Mouse (Mus musculus) hindbrain, embryonic 10.5 days (tissue): Measurements from ENCODE around the gene Sde2. TPM values are rescaled to one million over a fixed set of nuclear protein-coding genes. Genes with fewer than 3 reads are reported as not detected.
"Not testable (repeated sequence)": the region's sequence is repeated elsewhere in the genome, so short reads cannot be mapped to it uniquely, and the experiment has no call there.

Experiments used
- DNase-seq: peaks from one replicate; pipeline ENCODE4 v3.0.0-alpha.2; 2017; ENCODE audit warnings: low spot score
- H3K27ac ChIP-seq: fragments of 300-500 bp; sonication (generic); 2 replicates; pipeline ENCODE4 v1.5.1; 2016; ENCODE audit warnings: mild to moderate bottlenecking, moderate library complexity
- H3K27me3 ChIP-seq: fragments of 300-500 bp; sonication (generic); 2 replicates; pipeline ENCODE4 v1.6.1; 2016; ENCODE audit warnings: mild to moderate bottlenecking; ENCODE audit not compliant: poor library complexity, insufficient read depth, severe bottlenecking
- H3K36me3 ChIP-seq: fragments of 300-500 bp; sonication (generic); 2 replicates; pipeline ENCODE4 v1.6.1; 2016; ENCODE audit warnings: mild to moderate bottlenecking, moderate library complexity
- H3K4me1 ChIP-seq: fragments of 300-500 bp; sonication (generic); replicated peaks from 2 replicates; pipeline ENCODE4 v1.6.1; 2016; ENCODE audit warnings: mild to moderate bottlenecking
- H3K4me3 ChIP-seq: fragments of 300-500 bp; sonication (generic); 2 replicates; pipeline ENCODE4 v1.5.1; 2016; ENCODE audit warnings: mild to moderate bottlenecking, moderate library complexity
- H3K9me3 ChIP-seq: fragments of 300-500 bp; sonication (generic); 2 replicates; pipeline ENCODE4 v1.6.1; 2016; ENCODE audit warnings: mild to moderate bottlenecking, moderate library complexity
- WGBS: fragments of 180-500 bp; shearing (Covaris S2); methylation state at CpG from one replicate; pipeline ENCODE4 v1.1.7; 2016; 5-methylcytosine and 5-hydroxymethylcytosine counted together
- polyA plus RNA-seq: library from polyadenylated mRNA; unstranded; fragments of >200 nt; fragmentation: Nextera tagmentation; extraction: Ambion mirVana; gene quantifications from 2 replicates; pipeline ENCODE4 v1.2.1, GENCODE M21; 2016

Gene Sde2
- polyA plus RNA-seq, 1 experiment from 2014 or later = 33.8 TPM

GRCm38 (mm10) chr1:180818000-180818399 is 32.9 kb upstream of the Sde2 start:
- H3K27ac ChIP-seq = no peak overlapping the region
- DNase-seq = no peak
- H3K27me3 ChIP-seq = no peaks in the 10 kb centered on the region
- no peak overlapping the region for H3K4me3 ChIP-seq
- H3K4me1 ChIP-seq = peaks cover 26% of the 10 kb centered on the region
- H3K36me3 ChIP-seq = no peaks in the 10 kb centered on the region
- H3K9me3 ChIP-seq = no peaks in the 10 kb centered on the region
- 76% methylated on average over 2 of the region's 2 CpGs for WGBS

DNA sequence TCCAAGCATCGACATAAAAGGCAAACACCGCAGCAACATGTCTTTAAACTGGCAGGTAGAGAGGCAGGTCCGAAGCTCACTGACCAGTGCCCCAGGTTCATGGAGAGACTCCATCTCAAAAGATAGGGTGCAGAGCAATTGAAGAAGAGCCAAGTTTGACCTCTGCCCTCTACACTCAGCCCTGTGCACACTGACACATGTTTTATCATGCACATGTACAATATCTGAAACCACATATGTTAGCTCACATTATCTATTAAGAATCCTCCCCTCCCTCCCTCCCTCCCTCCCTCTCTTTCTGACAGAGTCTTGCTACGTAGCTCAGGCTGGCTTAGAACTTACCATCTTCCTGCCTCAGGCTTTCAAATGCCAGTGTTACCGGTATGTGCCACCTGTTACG is 29.8 kb upstream of the Sde2 start:
- no peaks in the 10 kb centered on the region for H3K36me3 ChIP-seq
- 88% methylated on average over 6 of the region's 6 CpGs for WGBS
- DNase-seq = no peak

DNA sequence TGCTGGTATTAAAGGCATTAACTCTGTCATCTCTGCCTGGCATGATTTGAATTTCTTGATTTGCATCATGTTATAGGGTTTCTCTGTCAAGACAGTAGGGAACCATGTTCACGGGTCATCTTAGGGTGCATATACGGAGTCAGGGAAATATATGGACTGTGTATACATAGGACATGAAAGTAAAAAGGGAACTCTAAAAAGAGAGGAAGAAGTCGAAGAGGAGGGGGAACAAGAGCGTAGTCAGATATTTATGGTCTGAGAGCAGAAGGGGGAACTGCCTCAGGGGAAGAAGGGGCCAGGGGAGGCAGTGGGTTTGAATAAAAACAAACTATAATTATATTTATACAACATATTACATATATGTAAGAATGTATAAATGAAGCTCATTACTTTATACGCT is 28.7 kb upstream of the Sde2 start:
- Histone ChIP-seq H3K27ac (no peak overlapping the region), H3K27me3 (no peaks in the 10 kb centered on the region), H3K9me3 (no peaks in the 10 kb centered on the region), H3K36me3 (no peaks in the 10 kb centered on the region), H3K4me1 (no peaks in the 10 kb centered on the region), H3K4me3 (no peak overlapping the region)
- WGBS = 90% methylated on average over 5 of the region's 5 CpGs
- no peak for DNase-seq

More for the DNA sequence above, 29.8 kb upstream of the Sde2 start:
- no peaks in the 10 kb centered on the region for H3K4me1 ChIP-seq
- no peaks in the 10 kb centered on the region for H3K27me3 ChIP-seq
- H3K27ac ChIP-seq = no peak overlapping the region
- H3K4me3 ChIP-seq = no peak overlapping the region
- no peaks in the 10 kb centered on the region for H3K9me3 ChIP-seq

DNA sequence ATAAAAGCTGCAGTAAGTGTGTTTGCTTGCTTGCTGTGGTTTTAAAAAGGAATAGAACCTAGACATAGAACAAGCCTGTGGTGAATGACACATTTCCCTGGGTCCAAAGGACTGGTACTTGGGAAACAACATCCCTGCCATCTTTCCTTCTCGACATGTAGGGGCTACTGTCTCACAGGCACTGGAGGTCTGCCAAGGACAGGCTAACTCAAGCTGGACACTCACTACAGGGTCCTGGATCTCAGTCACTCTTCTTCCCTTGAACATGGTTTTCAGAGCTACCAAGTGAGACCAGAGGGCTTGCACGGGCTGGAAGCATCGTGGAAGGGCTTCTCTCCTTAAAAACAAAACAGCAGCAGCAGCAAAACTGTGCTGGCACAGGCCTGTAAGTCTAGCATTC is 27.2 kb upstream of the Sde2 start:
- Histone ChIP-seq H3K36me3 (no peaks in the 10 kb centered on the region), H3K9me3 (no peaks in the 10 kb centered on the region), H3K4me1 (no peaks in the 10 kb centered on the region), H3K27me3 (no peaks in the 10 kb centered on the region), H3K27ac (no peak overlapping the region), H3K4me3 (no peak overlapping the region)
- WGBS = 84% methylated on average over 3 of the region's 3 CpGs
- DNase-seq = no peak

DNA sequence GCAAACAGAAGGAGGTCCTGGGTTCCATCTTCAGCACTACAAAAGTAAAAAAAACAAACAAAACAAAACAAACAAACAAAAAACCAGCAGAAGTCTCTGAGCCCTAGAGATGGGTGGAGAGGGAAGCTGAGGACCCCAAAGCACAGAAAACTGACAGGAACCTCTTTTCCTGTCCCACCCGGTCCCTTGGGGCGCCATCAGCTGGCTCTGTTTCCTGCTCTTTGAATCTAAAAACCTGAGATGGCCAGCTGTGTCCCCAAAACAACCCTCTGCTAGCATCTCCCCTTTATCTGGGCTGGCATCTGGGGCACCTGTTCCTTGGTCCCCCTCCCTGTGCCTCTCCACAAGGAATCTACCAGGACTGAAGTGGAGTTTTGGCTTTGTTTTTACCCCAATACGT is 26.2 kb upstream of the Sde2 start:
- WGBS = 79% methylated on average over 3 of the region's 3 CpGs
- DNase-seq = no peak
- Histone ChIP-seq H3K27ac (no peak overlapping the region), H3K9me3 (no peaks in the 10 kb centered on the region), H3K27me3 (no peaks in the 10 kb centered on the region), H3K4me1 (0 out of 2 replicates have a peak, but pooled peaks cover under 1% of the 10 kb centered on the region), H3K4me3 (no peak overlapping the region), H3K36me3 (no peaks in the 10 kb centered on the region)

DNA sequence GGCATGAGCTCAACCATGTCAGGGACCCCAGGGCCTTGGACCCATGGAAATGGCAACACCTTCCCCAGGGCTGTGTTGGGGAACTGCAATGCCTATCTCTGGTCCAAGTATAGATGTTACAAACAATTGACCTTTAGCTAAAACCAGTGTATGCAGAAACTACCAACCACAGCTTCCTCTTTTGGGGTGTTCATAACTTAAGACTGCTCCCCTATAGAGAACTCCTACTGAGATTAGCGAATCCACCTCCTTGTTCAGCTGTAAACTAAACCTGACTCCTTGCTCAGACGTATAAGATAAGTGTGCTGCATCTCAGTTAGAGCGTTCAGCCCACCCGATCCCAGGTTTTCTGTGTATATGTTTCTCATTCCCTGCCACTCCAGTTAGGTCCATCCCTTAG is 24.3 kb upstream of the Sde2 start:
- WGBS = 94% methylated on average over 4 of the region's 4 CpGs
- Histone ChIP-seq H3K36me3 (no peaks in the 10 kb centered on the region), H3K4me1 (peaks cover 8% of the 10 kb centered on the region; the same call in 1 of the 2 replicates), H3K27me3 (no peaks in the 10 kb centered on the region), H3K27ac (no peak overlapping the region), H3K4me3 (no peak overlapping the region), H3K9me3 (no peaks in the 10 kb centered on the region)
- DNase-seq = no peak

- Histone ChIP-seq H3K27me3 (no peaks in the 10 kb centered on the region), H3K4me3 (no peak overlapping the region), H3K4me1 (peaks cover 8% of the 10 kb centered on the region; the same call in 1 of the 2 replicates), H3K9me3 (no peaks in the 10 kb centered on the region), H3K36me3 (no peaks in the 10 kb centered on the region), H3K27ac (no peak overlapping the region)
- DNase-seq = no peak
- WGBS = 88% methylated on average over 11 of the region's 11 CpGs
Observed at GRCm38 (mm10) chr1:180829775-180830174, 21.2 kb upstream of the Sde2 start.

- no peak overlapping the region for H3K4me3 ChIP-seq
- no peak for DNase-seq
- no peaks in the 10 kb centered on the region for H3K9me3 ChIP-seq
- 86% methylated on average over 11 of the region's 11 CpGs for WGBS
- no peaks in the 10 kb centered on the region for H3K27me3 ChIP-seq
- H3K36me3 ChIP-seq = no peaks in the 10 kb centered on the region
- H3K4me1 ChIP-seq = peaks cover 8% of the 10 kb centered on the region; the same call in 1 of the 2 replicates
- H3K27ac ChIP-seq = no peak overlapping the region
Observed at GRCm38 (mm10) chr1:180830175-180830574, 20.8 kb upstream of the Sde2 start.

DNA sequence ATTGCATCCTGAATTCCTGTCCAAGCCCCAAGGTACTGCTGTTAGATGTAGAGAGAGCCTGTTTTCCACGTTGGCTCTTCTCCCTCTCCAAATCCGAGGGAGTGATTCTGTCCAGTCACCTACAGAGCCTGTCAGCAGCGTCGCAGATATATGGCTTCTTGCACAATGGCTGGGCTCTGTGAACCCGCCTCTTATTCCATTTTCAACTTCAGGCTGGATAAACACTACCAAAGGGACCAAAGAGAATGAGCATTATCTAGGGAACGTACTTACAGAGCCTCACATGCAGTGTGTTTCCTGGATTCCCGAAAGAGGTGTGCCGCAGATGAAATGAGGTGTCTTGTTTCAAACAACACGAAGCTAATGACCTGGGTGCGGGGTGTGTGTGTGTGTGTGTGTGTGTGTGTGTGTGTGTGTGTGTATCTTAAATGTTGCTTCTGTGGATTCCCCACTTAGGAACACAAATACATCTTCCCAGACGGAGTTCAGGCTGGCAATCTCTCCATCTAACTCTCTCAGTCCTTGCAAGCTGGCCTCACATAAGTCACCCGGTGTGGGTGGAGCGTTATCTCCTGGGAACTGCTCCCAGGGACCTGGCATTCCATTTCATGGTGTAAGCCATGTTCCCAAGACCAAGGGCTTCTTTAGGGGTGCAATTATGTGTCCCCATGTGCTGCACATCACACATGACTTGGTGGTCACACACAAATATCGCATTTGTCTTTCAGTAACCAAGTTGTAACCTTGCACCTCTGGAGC is 20.2 kb upstream of the Sde2 start:
- 71% methylated on average over 14 of the region's 14 CpGs for WGBS
- no peak overlapping the region for H3K27ac ChIP-seq
- no peaks in the 10 kb centered on the region for H3K27me3 ChIP-seq
- DNase-seq = no peak
- no peaks in the 10 kb centered on the region for H3K36me3 ChIP-seq
- no peaks in the 10 kb centered on the region for H3K9me3 ChIP-seq
- H3K4me3 ChIP-seq = no peak overlapping the region
- H3K4me1 ChIP-seq = peaks cover 8% of the 10 kb centered on the region; the same call in 1 of the 2 replicates

GRCm38 (mm10) chr1:180835273-180836015 is 15.5 kb upstream of the Sde2 start:
- Histone ChIP-seq H3K36me3 (no peaks in the 10 kb centered on the region), H3K27ac (no peak overlapping the region), H3K4me1 (peaks cover under 1% of the 10 kb centered on the region; the same call in 1 of the 2 replicates), H3K27me3 (no peaks in the 10 kb centered on the region), H3K9me3 (no peaks in the 10 kb centered on the region), H3K4me3 (no peak overlapping the region)
- no peak for DNase-seq
- 85% methylated on average over 10 of the region's 10 CpGs for WGBS

DNA sequence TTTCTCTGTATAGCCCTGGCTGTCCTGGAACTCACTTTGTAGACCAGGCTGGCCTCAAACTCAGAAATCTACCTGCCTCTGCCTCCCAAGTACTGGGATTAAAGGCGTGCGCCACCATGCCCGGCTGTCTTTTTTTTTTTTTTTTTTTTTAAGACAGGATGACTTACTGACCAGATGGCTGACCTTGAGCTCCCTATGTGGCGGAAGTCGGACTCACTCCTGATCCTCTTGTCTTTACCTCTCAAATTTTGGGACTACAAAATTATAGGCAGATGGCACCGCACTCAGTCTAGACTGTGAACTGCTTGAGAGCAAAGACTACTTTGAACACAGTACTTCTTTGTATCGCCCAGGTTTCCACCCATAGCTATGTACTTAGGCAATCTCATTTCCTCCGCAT is 14.5 kb upstream of the Sde2 start:
- not testable (repeated sequence) for H3K27ac ChIP-seq, H3K9me3 ChIP-seq, DNase-seq, H3K27me3 ChIP-seq, H3K4me3 ChIP-seq, H3K4me1 ChIP-seq, H3K36me3 ChIP-seq
- WGBS = 88% methylated on average over 8 of the region's 8 CpGs

DNA sequence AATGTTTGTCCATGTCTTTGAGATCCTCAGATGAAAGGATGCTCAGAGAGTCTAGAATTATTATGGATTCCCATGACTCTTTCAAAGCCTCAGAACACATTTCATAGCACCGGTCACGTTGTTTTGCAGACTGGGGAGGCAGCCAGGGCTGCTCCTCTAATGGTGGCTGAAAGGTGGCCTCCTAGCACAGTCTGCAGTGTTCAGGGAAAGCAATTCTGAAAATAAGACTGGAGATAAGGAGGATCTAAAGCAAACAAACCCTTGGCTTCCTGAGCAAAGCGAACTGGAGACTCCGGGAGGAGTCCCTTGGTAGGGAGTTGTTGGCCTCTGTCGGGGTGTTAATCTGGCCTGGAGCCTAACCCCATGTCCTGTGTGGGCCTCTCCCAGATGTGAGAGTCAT is 13.7 kb upstream of the Sde2 start:
- no peak for DNase-seq
- Histone ChIP-seq H3K27me3 (no peaks in the 10 kb centered on the region), H3K27ac (no peak overlapping the region), H3K4me1 (no peaks in the 10 kb centered on the region), H3K9me3 (no peaks in the 10 kb centered on the region), H3K36me3 (no peaks in the 10 kb centered on the region), H3K4me3 (no peak overlapping the region)
- WGBS = 92% methylated on average over 5 of the region's 5 CpGs

DNA sequence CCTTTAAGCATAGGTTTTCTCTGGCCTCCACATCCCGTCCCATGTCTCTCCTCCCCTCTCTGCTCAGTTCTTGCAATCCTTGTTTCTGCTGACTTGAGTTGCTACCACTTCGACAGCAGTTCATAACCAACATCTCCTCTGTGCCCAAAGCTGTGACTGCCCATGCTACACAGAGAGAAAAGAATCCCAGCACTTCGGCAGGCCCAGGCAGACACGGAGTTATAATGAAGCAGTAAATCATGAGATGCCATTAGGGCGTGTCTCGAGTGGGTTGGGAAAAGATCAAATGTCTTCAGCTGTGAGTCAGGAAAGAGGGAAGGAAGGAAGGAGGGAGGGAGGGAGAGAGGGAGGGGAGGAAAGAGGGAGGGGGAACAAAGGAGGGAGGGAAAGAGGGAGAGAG is 12.9 kb upstream of the Sde2 start:
- no peak overlapping the region for H3K4me3 ChIP-seq
- WGBS = 69% methylated on average over 6 of the region's 6 CpGs
- H3K36me3 ChIP-seq = no peaks in the 10 kb centered on the region
- H3K27me3 ChIP-seq = no peaks in the 10 kb centered on the region
- no peak for DNase-seq
- H3K4me1 ChIP-seq = no peaks in the 10 kb centered on the region
- no peak overlapping the region for H3K27ac ChIP-seq
- H3K9me3 ChIP-seq = no peaks in the 10 kb centered on the region
